Mouse (Mus musculus) mouse embryonic stem cell (cell line): ENCODE measurements around the gene 1700007K13Rik.

Source experiments
- in situ Hi-C, 2 experiments: fragments of 300-500 bp; cut with MboI; formaldehyde crosslinking; loops; 1 replicate in 1 of 2; 3 replicates in 1 of 2; pipeline ENCODE4 v1.14.3; 2019 to 2020; ENCODE audit warnings: low sequenced_read_pairs in 2 of 2, low pct_unique_long_range_greater_than_20kb in 1 of 2, mixed read lengths in 1 of 2; ENCODE audit not compliant: unreplicated experiment in 1 of 2

1700007K13Rik gene

DNA sequence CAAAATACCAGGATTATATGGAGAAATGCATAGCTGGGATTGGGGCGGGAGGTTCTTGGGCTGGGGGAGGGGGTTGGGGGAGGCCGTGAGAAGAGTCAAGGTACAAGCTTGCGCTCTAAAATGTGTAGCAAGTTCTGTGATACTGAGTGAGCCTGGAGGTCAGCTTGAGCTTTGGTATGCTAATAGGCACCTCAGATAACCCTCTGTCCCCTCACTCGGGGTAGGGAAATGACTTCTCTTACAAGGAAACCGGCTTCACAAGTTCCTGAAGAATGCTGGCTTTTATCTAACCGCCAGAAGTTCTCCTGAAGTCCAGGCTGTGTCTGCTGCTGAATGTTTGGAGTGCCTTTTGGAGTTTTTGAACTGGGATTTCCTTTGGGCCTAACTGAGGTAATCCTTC is 35.3 kb downstream of the 1700007K13Rik start:
- in situ Hi-C loops, result no loop called here

DNA sequence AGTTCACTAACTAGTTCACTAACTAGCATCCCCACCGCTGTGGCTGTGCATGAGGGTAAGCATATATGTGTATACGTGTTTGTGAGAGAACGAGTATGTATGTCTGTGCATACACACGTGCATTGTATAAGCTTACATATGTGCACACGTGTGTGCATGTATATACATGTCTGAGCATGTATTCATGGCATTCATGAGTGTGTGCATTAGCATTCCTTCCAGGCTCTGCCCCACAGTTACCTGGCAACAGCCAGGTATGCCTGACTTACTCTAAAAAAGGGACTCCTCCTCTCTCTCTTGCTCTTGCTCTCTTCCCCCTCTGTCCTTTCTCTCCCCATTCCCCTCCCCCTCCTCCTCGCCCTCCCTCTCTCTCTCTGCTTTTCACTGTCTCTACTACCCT is 38.9 kb downstream of the 1700007K13Rik start:
- in situ Hi-C loops, result no loop called here

DNA sequence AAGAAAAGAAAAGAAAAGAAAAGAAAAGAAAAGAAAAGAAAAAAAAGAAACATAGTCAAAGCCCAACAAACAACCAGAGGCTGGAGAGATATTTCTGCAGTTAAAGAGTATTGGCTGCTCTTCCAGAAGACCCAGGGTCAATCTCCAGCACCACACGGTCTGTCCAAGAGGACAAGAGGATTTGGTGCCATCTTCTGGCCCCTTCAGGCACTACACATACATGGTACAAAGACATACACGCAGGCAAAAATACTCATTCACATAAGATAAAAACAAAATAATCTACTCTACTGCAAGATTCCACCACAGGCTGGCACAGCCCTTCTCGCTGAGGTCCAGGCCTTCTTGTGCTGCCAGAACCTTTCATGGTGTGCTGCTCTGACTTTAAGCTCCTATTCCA is 43.0 kb downstream of the 1700007K13Rik start:
- in situ Hi-C loops, result loop anchor here (25.0 kb wide), 1 partner anchor 211 kb away; no protein-coding TSS in a partner anchor

DNA sequence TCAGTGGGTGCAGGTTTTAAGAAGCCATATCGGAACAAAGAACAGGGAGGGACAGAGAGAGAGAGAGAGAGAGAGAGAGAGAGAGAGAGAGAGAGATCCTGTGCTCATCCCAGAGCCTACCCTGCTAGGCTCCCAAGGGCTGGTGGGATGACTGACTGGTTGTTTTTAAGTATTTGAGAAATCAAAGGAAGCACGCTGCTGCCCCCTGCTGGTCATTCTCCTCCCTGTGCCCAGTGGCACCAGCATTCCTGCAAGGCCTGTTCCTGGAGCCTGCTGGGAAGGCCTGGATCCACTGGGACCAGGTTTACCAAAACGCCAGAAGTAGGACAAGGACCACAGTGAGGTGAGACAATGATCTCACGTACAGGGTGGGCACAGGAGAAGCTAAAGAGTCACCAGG is 46.2 kb downstream of the 1700007K13Rik start:
- in situ Hi-C loops, result loop anchor here (25.0 kb wide), 1 partner anchor 208 kb away; no protein-coding TSS in a partner anchor

DNA sequence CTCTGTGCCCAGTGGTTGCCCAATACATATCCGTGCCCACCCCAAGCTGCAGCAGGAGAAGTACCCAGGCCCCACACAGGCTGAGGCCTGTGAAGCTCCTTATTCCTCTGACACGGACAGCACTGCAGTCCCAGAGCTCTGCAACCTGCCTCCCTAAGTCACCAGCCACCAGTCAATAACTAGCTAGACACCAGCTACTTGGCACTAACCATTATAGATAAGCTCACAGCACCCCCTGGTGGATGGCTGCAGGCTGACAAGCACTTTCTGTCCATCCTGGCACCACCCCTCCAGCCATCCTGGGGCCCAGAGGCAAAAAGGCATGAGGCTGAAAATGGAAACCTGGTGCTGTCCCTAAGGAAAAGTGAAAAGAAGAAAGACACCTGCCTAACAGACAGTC is 48.1 kb downstream of the 1700007K13Rik start:
- in situ Hi-C loops, result loop anchor here (25.0 kb wide), 1 partner anchor 206 kb away; no protein-coding TSS in a partner anchor

DNA sequence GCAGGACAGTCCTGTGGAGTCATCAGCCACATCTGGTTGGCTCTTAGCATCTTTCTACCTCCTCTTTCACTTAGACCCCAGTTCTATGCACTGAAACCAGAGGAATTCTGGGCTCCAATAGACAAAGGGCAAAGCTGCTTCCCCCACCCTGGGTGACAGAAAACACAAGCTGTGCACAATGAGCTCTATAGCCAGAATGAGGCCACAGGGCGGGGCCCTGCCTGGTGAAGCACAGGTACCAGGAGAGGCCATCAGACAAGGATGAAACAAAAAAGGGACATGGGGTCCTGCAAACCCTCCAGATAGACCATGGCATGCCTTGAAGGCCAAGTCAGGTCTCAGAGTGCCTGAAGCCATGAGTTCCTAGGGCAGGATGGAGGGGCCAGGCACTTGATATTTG is 49.6 kb downstream of the 1700007K13Rik start:
- in situ Hi-C loops, result loop anchor here (25.0 kb wide), 1 partner anchor 204 kb away; no protein-coding TSS in a partner anchor

DNA sequence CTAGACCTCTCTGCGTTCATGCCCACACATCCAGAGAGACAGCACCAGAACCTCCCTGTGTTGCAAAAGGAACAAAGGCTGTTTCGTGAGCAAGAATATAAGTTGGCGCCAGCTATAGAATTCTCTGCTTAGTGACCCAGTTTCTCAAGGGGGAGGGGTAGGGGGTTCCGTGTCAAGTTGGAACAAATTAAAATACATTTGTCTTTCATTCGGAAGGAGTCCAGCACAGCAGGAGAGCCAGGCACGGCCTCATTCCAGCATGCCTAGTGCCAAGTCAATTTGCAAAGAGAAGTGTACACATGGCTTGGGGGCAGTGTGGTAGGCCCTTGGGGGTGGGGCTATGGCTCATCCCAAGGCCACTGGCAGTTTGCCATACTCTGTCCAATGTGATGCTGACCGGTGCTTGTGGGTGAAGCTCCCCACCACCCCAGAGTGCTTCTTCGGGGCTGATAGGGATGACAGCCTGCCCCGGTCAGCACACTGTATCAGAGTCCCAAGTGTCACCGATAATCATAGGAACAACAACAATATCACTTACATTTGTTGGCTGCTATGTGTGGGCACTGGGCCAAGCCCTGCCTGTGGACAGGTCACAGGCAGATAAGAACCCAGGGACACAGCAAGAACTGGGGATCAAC is 50.6 kb downstream of the 1700007K13Rik start:
- in situ Hi-C loops, result loop anchor here (25.0 kb wide), 1 partner anchor 203 kb away; no protein-coding TSS in a partner anchor

DNA sequence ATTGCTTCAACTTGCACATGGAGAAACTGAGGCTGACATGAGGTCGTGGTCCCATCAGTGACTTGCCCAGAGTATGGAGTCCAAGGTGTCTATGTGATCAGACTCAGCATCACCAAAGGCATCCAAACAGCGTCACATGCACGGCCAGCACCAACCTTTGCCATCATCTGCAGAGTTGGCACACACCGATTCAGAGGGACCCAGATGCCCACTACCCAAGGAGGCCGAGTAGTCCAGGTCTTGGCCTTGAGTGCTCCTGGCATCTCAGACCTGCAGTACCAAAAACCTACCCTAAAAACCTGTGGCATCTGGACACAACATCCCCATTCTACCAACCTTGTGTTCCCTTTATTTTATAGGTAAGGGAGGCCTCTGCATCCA is 51.4 kb downstream of the 1700007K13Rik start:
- in situ Hi-C loops, result loop anchor here (25.0 kb wide), 1 partner anchor 202 kb away; no protein-coding TSS in a partner anchor

DNA sequence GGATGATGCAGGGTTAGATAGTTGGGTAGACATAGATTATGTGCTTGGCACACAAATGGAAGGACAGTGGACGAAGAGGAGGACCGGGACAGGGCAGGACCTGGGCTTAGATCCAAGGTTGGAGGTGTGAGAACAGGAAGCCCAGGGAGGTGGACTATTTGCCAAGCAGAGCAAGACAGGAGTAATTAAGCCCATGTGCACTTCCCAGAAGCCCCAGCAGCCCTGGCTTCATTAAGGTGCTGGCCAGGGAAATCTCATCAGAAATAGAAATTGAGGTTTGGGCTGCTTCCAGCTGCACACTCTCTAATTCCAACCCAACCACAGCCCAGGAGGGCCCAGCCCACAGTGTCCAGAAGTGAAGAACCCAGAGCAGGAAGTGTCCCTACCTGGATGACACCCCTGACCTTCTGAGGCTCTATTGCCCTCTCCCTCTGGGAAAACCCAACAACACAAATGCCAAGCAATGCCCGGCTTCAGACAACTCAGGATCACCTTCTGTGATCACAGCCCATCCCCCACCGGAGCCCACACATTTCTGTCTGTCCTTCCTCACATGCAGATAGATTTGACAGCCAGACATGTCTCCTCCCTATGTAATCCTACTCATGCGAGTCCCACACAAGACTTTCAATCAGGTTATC is 51.9 kb downstream of the 1700007K13Rik start:
- in situ Hi-C loops, result loop anchor here (25.0 kb wide), 1 partner anchor 202 kb away; no protein-coding TSS in a partner anchor

DNA sequence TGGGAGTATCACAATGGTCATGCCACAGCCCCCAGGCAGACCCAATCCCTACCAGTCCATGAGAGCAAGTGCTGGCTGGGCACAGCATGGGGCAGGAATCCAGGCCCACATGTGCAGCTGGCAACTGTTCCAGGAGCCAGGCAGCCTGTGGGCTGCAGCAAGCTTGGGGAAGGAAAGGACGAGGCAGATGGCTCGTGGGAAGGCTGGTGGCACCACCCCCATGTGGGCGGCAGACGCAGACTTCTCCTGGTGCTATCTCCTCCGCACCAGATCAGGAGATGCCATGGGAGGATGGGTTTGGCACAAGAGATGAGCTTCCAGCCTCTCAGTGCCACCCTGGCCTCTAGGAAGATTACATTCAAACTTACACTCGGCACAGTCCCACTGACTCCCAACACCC is 53.2 kb downstream of the 1700007K13Rik start:
- in situ Hi-C loops, result loop anchor here (25.0 kb wide), 1 partner anchor 201 kb away; no protein-coding TSS in a partner anchor
